Mouse (Mus musculus) limb, embryonic 12.5 days (tissue): ENCODE results near the gene Aloxe3. TPM values are rescaled to one million over a fixed set of nuclear protein-coding genes. Genes with fewer than 3 reads are reported as not detected.

Source experiments
- ATAC-seq: fragments of 200-750 bp; cut with Nextera tagmentation; 2 replicates; pipeline ENCODE4 v1.8.0; 2017; ENCODE audit warnings: low read depth, moderate TSS enrichment; ENCODE audit not compliant: insufficient number of reproducible peaks, insufficient read depth, low FRiP score, low TSS enrichment
- H3K27ac ChIP-seq: fragments of 300-500 bp; sonication (generic); 2 replicates; pipeline ENCODE4 v1.5.1; 2016; ENCODE audit warnings: mild to moderate bottlenecking, moderate library complexity
- H3K27me3 ChIP-seq: fragments of 300-500 bp; sonication (generic); 2 replicates; pipeline ENCODE4 v1.6.1; 2016; ENCODE audit warnings: mild to moderate bottlenecking, moderate library complexity
- H3K36me3 ChIP-seq: fragments of 300-500 bp; sonication (generic); 2 replicates; pipeline ENCODE4 v1.6.1; 2016; ENCODE audit warnings: mild to moderate bottlenecking, moderate library complexity
- H3K4me1 ChIP-seq: fragments of 300-500 bp; sonication (generic); replicated peaks from 2 replicates; pipeline ENCODE4 v1.6.1; 2016
- H3K4me2 ChIP-seq: fragments of 300-500 bp; sonication (generic); 2 replicates; pipeline ENCODE4 v1.6.1; 2016; ENCODE audit warnings: mild to moderate bottlenecking, moderate library complexity
- H3K4me3 ChIP-seq: fragments of 300-500 bp; sonication (generic); replicated peaks from 2 replicates; pipeline ENCODE4 v1.5.1; 2016; ENCODE audit warnings: mild to moderate bottlenecking
- H3K9ac ChIP-seq: fragments of 300-500 bp; sonication (generic); replicated peaks from 2 replicates; pipeline ENCODE4 v1.6.1; 2016; ENCODE audit warnings: mild to moderate bottlenecking, moderate library complexity
- H3K9me3 ChIP-seq: fragments of 300-500 bp; sonication (generic); 2 replicates; pipeline ENCODE4 v1.6.1; 2016; ENCODE audit warnings: mild to moderate bottlenecking, moderate library complexity
- whole genome bisulfite sequencing: fragments of 180-500 bp; shearing (Covaris S2); methylation state at CpG from one replicate; pipeline ENCODE4 v1.1.7; 2016; 5-methylcytosine and 5-hydroxymethylcytosine counted together
- polyA plus RNA-seq: library from polyadenylated mRNA; unstranded; fragments of >200 nt; fragmentation: Nextera tagmentation; extraction: Ambion mirVana; gene quantifications from 2 replicates; pipeline ENCODE4 v1.2.1, GENCODE M21; 2016

Gene Aloxe3
- polyA plus RNA-seq, 1 experiment from 2014 or later, result 0.58 TPM

DNA sequence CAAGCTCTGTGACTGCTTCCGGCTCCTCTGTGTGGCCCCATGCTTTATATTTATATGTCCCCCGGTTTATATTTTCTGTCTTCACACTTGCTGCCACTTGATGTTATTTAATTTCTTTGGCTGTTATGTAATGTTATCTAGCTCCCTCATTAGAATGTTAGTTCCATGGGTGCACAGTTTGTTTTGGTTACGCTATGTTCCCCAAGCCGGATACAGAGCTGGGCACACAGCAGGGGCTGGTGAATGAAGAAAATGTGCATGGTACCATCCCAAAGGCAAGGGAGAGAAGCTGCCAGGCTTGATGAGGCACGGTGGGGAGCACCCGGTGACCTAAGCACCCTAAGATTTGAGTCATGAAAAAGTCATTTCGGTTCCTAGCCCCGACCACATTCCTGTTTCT lies 28.1 kb downstream of the Aloxe3 start:
- Histone ChIP-seq H3K27me3 (peaks cover 69% of the 10 kb centered on the region), H3K9me3 (no peaks in the 10 kb centered on the region), H3K9ac (no peak overlapping the region), H3K36me3 (no peaks in the 10 kb centered on the region), H3K4me3 (no peak overlapping the region), H3K4me1 (peaks cover 17% of the 10 kb centered on the region; the same call in 1 of the 2 replicates), H3K4me2 (no peak overlapping the region), H3K27ac (no peak overlapping the region)
- WGBS, result 85% methylated on average over 8 of the region's 8 CpGs
- ATAC-seq, result no peak

DNA sequence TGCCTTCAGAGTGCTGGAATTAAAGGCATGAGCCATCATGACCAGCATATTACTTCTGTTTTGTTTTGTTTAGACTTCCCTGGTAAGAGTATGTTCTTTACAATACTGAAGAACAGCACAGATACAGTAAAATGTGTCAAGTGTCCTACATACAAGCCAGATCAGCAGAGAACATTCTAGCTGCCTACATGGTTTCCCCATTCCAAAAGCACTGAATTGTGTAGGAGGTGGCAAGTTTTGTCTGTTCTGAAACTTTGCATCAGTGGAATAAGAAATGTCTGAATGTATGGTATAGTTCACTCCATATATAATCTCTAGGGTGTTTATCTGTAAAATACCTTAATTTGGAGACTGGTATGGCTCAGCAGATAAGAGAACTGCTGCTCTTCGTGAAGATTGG lies 29.7 kb downstream of the Aloxe3 start:
- H3K27me3 ChIP-seq, result peaks cover 73% of the 10 kb centered on the region
- no peak overlapping the region for H3K9ac ChIP-seq
- no peak overlapping the region for H3K27ac ChIP-seq
- WGBS, result 62% methylated on average over 1 of the region's 1 CpGs
- H3K4me2 ChIP-seq, result no peak overlapping the region
- H3K36me3 ChIP-seq, result no peaks in the 10 kb centered on the region
- no peak overlapping the region for H3K4me3 ChIP-seq
- peaks cover 17% of the 10 kb centered on the region; the same call in 1 of the 2 replicates for H3K4me1 ChIP-seq
- ATAC-seq, result no peak
- H3K9me3 ChIP-seq, result no peaks in the 10 kb centered on the region

DNA sequence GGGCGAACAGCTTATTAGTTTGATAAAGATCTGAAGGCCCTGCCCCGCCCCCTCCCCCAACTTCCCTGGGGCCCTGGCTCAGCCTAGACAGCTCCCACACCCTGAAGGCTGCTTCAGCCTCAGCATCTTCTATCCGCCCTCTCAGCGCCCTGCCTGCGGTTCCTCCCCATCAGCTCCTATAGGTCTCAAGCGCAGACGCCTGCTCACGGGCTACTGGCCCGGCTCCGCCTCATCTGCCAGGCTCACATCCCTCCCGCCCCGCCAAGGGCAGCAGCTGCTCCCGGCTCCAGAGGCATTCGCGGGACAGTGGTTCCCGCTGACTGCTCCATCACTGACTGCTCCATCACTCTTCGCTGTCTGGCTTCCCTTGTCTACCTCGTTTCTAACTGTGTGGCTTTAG lies 31.1 kb downstream of the Aloxe3 start, which contains the start of gene Alox12b:
TSS of gene Alox12b (plus strand) at position 190 of the 400 bp plus-strand sequence.
- Histone ChIP-seq H3K27me3 (peaks cover 64% of the 10 kb centered on the region), H3K4me1 (peaks cover 10% of the 10 kb centered on the region; the same call in 1 of the 2 replicates), H3K27ac (no peak within 1 kb of the TSS), H3K9me3 (no peaks in the 10 kb centered on the region), H3K4me2 (peak within 1 kb of the TSS; percentile 55), H3K36me3 (no peaks in the 10 kb centered on the region), H3K4me3 (peak within 1 kb of the TSS; percentile 23), H3K9ac (0 out of 2 replicates have a peak within 1 kb of the TSS, but pooled peaks have one; percentile 27)
- WGBS, result 2% methylated on average over 18 of the region's 18 CpGs
- ATAC-seq, result no peak

DNA sequence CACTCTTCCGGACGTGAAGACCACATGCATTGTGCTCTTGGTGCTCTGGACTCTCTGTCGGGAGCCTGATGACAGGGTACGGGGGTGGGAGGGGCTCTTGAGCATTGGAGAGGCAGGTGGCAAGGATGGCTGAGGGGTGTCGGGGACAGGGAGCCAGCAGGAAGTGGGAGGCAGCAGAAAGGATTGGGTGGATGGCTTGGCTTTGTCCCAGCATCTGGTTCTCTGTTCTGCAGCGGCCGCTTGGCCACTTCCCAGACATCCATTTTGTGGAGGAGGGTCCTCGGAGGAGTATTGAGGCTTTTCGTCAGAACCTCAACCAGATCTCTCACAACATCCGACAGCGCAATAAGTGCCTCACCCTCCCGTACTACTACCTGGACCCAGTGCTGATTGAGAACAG lies 43.6 kb downstream of the Aloxe3 start:
- Histone ChIP-seq H3K9ac (no peak overlapping the region), H3K4me1 (no peaks in the 10 kb centered on the region), H3K27me3 (peaks cover 12% of the 10 kb centered on the region), H3K4me3 (no peak overlapping the region), H3K4me2 (no peak overlapping the region), H3K36me3 (no peaks in the 10 kb centered on the region), H3K27ac (no peak overlapping the region), H3K9me3 (no peaks in the 10 kb centered on the region)
- 88% methylated on average over 12 of the region's 12 CpGs for WGBS
- no peak for ATAC-seq

DNA sequence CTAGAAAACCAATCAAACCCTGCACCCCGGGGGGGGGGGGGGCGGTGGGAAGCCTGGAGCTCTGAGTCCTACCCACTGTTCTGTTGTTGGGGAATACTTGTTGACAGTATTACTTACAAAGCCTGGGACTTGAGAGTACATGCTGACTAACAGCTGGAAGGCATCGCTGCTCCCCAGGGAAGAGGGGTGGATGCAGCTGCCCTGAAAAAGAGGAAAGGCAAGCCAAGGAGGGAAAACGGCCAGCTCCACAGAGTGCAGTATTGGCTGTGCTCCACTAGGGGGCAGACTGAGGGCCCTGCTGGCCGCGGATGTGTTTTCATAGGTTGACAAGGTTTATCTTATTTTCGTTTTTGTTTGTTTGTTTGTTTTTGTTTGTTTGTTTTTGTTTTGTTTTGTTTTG lies 45.9 kb downstream of the Aloxe3 start:
- Histone ChIP-seq H3K27me3 (0 out of 2 replicates have a peak, but pooled peaks cover 4% of the 10 kb centered on the region), H3K27ac (no peak overlapping the region), H3K9me3 (no peaks in the 10 kb centered on the region), H3K9ac (no peak overlapping the region), H3K4me3 (no peak overlapping the region), H3K4me2 (no peak overlapping the region), H3K36me3 (no peaks in the 10 kb centered on the region), H3K4me1 (no peaks in the 10 kb centered on the region)
- WGBS, result 34% methylated on average over 7 of the region's 7 CpGs
- no peak for ATAC-seq

DNA sequence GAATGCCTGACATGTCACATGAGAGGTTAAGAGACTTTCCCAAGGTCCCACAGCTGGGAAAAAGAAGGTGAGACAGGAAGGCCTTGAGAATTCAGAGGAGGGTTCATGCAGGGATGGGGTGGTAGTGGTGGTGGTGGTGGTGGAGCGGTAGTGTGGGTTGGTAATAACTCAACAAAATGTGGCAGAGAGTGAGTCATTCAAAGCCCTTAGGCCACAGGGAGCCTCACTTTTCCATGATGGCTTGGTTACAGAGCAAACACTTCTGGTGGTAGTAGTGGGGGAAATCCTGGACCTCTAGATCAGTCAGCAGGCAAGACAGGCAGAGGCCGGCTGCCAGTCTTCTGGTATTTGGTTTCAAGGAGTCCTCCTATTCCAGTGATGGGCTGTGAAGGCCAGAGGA lies 46.9 kb downstream of the Aloxe3 start:
- H3K4me3 ChIP-seq, result no peak overlapping the region
- 91% methylated on average over 2 of the region's 2 CpGs for WGBS

DNA sequence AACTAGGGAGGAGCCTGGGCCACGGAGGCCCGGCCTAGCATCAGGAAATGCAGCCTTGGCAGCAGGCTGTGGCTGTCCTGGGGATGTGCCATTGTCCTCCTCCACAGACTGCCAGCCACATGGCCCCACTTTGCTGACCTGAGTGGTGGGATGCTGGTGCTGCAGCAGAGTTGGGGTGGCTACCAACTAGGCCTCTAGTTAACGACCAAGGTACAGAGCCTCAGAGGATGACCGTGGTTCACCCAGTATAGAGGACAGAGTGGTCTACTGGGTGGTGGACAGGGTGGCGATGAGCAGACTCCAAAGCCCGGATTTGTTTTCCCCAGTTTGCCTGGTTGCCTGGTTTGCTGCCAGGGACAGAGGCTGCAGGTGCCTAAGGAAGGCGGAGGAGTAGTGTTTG lies 49.0 kb downstream of the Aloxe3 start:
- H3K4me1 ChIP-seq, result no peaks in the 10 kb centered on the region
- no peak overlapping the region for H3K4me2 ChIP-seq
- no peak for ATAC-seq
- H3K9ac ChIP-seq, result no peak overlapping the region
- H3K36me3 ChIP-seq, result no peaks in the 10 kb centered on the region
- 82% methylated on average over 7 of the region's 7 CpGs for WGBS
- no peak overlapping the region for H3K4me3 ChIP-seq
- H3K9me3 ChIP-seq, result no peaks in the 10 kb centered on the region
- H3K27ac ChIP-seq, result 0 out of 2 replicates have a peak overlapping the region, but pooled peaks have one; percentile 12
- H3K27me3 ChIP-seq, result peaks cover 3% of the 10 kb centered on the region; the same call in 1 of the 2 replicates

More for the DNA sequence above, 46.9 kb downstream of the Aloxe3 start:
- no peak for ATAC-seq
- H3K4me1 ChIP-seq, result no peaks in the 10 kb centered on the region
- H3K9ac ChIP-seq, result no peak overlapping the region
- no peaks in the 10 kb centered on the region for H3K9me3 ChIP-seq
- H3K27ac ChIP-seq, result no peak overlapping the region
- H3K36me3 ChIP-seq, result no peaks in the 10 kb centered on the region
- 0 out of 2 replicates have a peak, but pooled peaks cover 4% of the 10 kb centered on the region for H3K27me3 ChIP-seq
- no peak overlapping the region for H3K4me2 ChIP-seq

DNA sequence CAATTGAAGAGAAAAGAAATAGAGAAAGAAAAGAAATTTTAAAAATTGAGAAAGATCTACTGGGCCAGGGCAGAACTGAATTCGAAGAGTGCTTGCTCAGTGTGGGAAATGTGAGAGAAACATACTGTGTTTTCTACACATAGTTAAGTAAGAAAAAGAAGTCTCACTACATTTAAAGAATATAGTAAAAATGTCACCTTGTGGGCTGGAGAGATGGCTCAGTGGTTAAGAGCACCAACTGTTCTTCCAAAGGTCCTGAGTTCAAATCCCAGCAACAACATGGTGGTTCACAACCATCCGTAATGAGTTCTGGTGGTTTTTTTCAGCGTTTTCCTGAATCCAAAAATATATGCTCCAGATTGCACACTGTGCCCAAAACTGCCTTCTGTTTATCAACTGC lies 52.8 kb downstream of the Aloxe3 start:
- 81% methylated on average over 3 of the region's 3 CpGs for WGBS
- Histone ChIP-seq H3K4me2 (no peak overlapping the region), H3K4me1 (0 out of 2 replicates have a peak, but pooled peaks cover 5% of the 10 kb centered on the region), H3K9ac (no peak overlapping the region), H3K27me3 (peaks cover 3% of the 10 kb centered on the region; the same call in 1 of the 2 replicates), H3K4me3 (no peak overlapping the region), H3K36me3 (no peaks in the 10 kb centered on the region), H3K27ac (no peak overlapping the region), H3K9me3 (no peaks in the 10 kb centered on the region)
- no peak for ATAC-seq

DNA sequence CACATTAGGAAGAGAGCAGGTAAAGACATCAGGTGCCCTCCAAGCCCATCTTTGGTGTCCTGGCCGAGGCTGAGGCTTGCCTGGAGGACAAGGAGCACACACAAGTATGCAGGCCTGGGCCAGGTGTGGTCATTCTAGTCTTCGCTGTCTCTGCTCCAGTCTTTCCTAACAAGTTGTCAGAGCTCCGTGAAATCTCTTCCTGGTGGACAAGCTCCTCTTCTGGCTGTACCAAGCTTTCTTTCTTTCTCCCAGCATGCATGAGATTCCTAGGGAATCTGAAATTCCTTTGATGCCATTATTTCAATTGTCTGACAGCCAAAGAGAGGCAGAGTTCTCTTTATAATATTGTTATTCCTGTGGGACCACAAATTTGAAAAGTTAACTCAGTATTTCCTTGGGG lies 53.8 kb downstream of the Aloxe3 start:
- no peak for ATAC-seq
- 59% methylated on average over 3 of the region's 3 CpGs for WGBS

DNA sequence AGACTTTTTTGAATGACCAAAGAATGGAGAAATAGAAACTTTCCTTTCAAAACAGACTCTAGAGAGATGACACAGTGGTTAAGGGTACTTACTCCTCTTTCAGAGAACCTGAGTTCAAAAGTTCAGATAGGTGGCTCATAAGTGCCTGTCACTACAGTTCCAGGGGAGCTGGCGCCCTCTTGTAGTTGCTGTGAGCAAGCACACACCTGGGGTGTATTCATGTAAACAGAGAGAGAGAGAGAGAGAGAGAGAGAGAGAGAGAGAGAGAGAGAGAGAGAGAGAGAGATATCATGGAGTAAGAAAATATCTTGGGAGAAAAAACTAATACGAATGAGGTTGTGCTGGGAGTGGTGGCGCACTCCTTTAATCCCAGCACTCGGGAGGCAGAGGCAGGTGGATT lies 54.4 kb downstream of the Aloxe3 start:
- Histone ChIP-seq H3K9me3 (no peaks in the 10 kb centered on the region), H3K27me3 (peaks cover 3% of the 10 kb centered on the region; the same call in 1 of the 2 replicates), H3K27ac (no peak overlapping the region), H3K36me3 (no peaks in the 10 kb centered on the region), H3K4me2 (no peak overlapping the region), H3K4me3 (no peak overlapping the region), H3K9ac (no peak overlapping the region), H3K4me1 (0 out of 2 replicates have a peak, but pooled peaks cover 5% of the 10 kb centered on the region)
- 84% methylated on average over 4 of the region's 4 CpGs for WGBS
- ATAC-seq, result no peak

More for the DNA sequence above, 53.8 kb downstream of the Aloxe3 start:
- Histone ChIP-seq H3K4me2 (no peak overlapping the region), H3K4me1 (0 out of 2 replicates have a peak, but pooled peaks cover 5% of the 10 kb centered on the region), H3K9ac (no peak overlapping the region), H3K36me3 (no peaks in the 10 kb centered on the region), H3K4me3 (no peak overlapping the region), H3K27ac (no peak overlapping the region), H3K9me3 (no peaks in the 10 kb centered on the region), H3K27me3 (peaks cover 3% of the 10 kb centered on the region; the same call in 1 of the 2 replicates)

DNA sequence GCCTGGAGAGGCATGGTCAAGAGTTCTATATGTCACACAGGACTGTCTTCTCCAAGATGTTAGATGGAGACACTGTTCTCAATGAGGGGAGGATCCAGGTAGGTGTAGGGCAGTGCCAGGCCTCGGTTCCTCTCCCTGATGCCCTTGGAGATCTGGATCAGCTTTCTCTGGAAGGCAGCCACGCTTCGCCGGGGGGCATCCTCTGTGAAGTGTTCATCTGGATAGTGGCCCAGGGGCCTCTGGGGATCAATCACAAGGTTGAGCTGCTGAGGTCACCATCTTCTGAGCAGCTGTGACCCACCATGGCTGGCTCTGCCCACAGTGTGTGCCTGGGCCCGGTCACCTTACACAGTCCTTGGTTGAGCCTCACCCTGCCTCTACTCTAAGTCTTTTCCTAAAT lies 59.3 kb downstream of the Aloxe3 start:
- Histone ChIP-seq H3K27me3 (no peaks in the 10 kb centered on the region), H3K4me2 (no peak overlapping the region), H3K36me3 (no peaks in the 10 kb centered on the region), H3K4me3 (no peak overlapping the region), H3K27ac (no peak overlapping the region), H3K9me3 (no peaks in the 10 kb centered on the region), H3K4me1 (0 out of 2 replicates have a peak, but pooled peaks cover 5% of the 10 kb centered on the region), H3K9ac (no peak overlapping the region)
- whole genome bisulfite sequencing, result 90% methylated on average over 5 of the region's 5 CpGs
- ATAC-seq, result no peak

DNA sequence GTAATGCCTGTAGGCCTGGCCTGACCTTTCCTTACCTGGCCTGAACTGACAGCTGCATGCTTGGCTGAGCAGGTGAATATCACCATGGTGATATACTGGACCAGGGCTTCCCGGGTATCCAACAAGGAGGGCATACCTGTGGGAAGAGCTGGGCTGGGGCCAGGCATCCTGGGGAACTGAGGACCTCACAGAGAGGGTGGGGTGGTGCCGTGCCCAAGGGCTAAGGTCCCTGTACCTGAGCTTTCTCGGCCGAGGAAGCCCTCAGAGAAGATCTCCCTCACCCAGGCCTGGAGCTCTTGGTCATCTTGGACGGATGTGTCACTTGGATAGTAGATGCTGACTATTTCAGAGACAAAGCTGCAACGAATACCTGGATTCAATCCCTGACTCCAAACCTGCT lies 60.2 kb downstream of the Aloxe3 start:
- Histone ChIP-seq H3K36me3 (no peaks in the 10 kb centered on the region), H3K27ac (no peak overlapping the region), H3K27me3 (no peaks in the 10 kb centered on the region), H3K4me2 (no peak overlapping the region), H3K9ac (no peak overlapping the region), H3K9me3 (no peaks in the 10 kb centered on the region), H3K4me3 (no peak overlapping the region), H3K4me1 (0 out of 2 replicates have a peak, but pooled peaks cover 5% of the 10 kb centered on the region)
- WGBS, result 87% methylated on average over 6 of the region's 6 CpGs
- ATAC-seq, result no peak
